Mouse (Mus musculus): ENCODE data around the gene Olfr1110.
"Not testable (repeated sequence)": the region's sequence is repeated elsewhere in the genome, so short reads cannot be mapped to it uniquely, and the experiment has no call there.

The Olfr1110 gene

GRCm38 (mm10) chr2:87140200-87140599 lies at the start of gene Olfr1110:
Olfr1110 (minus strand) TSS chr2:87140300.
- DNase-seq (ENCODE audit: low spot score) = no peak

GRCm38 (mm10) chr2:87187498-87187897 lies 47.4 kb upstream of the Olfr1110 start, which contains the start of gene Olfr1112:
Olfr1112 (plus strand) TSS chr2:87187798.
- no peak for DNase-seq (ENCODE audit: low spot score)

- not testable (repeated sequence) for DNase-seq (ENCODE audit: low spot score)
Measured at GRCm38 (mm10) chr2:87167731-87168130, 27.6 kb upstream of the Olfr1110 start.

- no peak for DNase-seq (ENCODE audit: low spot score)
Measured at GRCm38 (mm10) chr2:87152524-87152923, 12.4 kb upstream of the Olfr1110 start, which contains the start of gene Olfr1111. Olfr1111 (minus strand) TSS chr2:87152624.

- DNase-seq (ENCODE audit: low spot score) = no peak
Measured at GRCm38 (mm10) chr2:87114467-87114866, 25.6 kb downstream of the Olfr1110 start, which contains the start of gene Olfr259. Olfr259 (minus strand) TSS chr2:87114567.

- DNase-seq (ENCODE audit: low spot score) = no peak
Measured at GRCm38 (mm10) chr2:87095908-87096307, 44.2 kb downstream of the Olfr1110 start, which contains the start of gene Olfr1109. Olfr1109 (minus strand) TSS chr2:87096008.
